Mouse (Mus musculus): ENCODE measurements around the gene Mzt1.
A peak's percentile ranks its signal among the peaks of the same experiment; 100 is the strongest.
"Not testable (repeated sequence)": the region's sequence is repeated elsewhere in the genome, so short reads cannot be mapped to it uniquely, and the experiment has no call there.

Gene Mzt1

DNA sequence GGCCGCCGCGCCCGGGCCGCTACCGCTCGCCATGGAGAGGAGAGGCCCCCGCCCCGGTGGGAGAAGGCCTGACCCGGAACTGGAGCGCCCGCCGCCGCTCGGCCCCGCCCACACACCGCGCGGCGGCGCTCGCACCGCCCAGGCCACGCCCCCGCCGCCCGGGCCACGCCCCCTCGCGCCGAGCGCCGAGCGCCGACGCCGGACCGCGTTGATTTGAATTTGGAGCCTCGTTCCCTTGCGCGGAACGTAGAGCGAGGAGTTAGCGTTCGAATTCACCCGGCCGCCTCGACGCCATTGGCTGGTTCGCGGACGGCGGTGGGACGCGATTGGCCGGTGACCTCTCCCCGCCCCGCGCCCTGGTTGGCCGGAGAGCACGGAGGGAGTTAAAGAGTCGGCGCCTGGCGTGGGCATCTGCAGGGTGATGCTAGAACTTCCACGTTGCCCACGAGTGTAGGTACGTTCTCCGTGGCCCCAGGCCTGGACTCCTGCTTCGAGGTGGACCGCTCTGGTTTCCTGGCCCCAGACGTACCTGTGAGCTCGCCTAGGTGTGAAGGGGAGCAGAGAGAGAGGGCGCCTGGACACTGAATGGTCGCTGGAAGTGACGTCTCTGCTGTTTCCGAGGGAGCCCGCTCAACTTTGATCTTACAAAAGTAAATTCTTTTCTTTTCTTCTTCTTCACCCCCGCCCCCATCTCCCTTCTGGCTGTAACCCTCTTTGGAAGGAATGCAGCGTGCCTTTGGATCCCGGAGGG is at the start of gene Mzt1, which contains the start of gene Bora:
Gene Mzt1 (minus strand): TSS at position 104 of the 751 bp plus-strand sequence.
Gene Bora (plus strand): TSS at position 192 of the 751 bp plus-strand sequence.
- peak; percentile 89 for DNase-seq (ENCODE audit: low read depth)

DNA sequence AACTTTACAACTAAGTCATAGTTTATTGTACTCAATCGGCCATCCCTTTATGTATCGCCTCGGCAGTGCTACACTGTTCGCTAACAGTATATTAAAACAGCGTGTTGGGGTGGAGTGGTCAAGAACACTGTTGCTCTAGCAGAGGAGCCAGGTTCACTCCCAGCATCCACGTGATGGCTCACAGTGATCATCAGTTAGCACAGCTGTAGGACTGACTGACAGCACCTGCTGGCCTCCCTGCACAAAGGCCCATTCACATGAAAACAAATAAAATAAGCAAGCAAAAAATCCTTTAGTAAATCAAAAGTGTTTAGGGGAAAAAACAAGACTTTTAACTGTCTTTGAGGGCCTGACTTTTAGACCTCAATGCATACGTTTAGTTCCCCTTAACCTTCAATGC is 43.0 kb upstream of the Mzt1 start:
- no peak for DNase-seq (ENCODE audit: low read depth)

DNA sequence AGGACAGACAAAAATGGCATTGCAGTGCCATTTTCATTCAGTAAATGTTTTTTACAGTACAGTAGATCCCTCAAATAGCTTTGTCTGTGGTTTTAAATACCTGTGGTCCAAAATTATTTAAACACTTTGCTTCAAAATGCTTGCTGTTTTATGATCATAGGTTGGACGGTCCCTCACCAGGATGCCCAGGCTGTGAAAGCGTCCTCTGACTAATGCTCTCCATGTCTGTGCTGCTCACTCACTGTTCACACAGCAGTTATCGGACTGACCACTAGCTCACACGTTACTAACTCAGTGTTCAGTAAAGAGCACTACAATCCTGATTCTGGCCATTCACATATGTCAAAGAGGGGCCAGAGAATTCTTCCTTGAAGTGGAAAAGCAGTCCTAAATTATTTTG is 25.2 kb upstream of the Mzt1 start:
- DNase-seq (ENCODE audit: low read depth), result no peak

DNA sequence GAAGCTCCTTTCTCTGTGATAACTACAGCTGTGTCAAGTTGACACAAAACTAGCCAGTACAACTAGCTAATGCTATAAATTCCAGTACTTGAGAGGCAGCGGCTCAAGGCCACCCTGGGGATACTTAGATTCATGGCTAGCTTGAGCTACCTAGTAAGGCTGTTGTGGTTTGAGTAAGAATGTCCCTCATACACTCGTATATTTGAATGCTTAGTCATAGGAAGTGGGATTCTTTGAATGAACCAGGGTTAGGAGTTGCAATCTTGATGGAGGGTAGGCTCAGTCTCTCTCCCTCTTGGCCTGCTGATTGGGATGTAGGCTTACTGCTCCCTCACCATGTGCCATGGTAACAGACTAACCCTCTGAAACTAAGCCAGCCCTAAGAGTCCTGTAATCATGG is 17.2 kb upstream of the Mzt1 start:
- DNase-seq (ENCODE audit: low read depth), result no peak

DNA sequence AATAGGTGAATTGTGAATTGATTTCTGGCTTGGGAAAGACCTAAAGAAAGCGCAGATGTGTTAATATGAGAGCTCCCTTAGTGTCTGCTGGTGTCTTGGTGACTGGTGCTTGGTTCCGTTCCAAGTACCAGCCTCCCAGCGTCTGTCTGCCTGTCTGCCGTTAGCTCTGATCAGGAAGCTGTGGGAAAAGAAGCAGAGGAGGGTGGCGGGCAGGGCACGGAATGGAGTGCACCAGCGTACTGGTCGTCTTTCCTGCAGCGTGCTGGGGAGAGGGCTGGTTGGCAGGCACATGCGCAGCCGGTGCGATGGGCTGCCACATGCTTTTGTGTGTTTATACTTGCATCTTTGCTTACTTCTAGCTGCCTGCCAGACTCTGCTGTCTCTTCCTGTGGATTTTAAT is 14.7 kb upstream of the Mzt1 start:
- no peak for DNase-seq (ENCODE audit: low read depth)

DNA sequence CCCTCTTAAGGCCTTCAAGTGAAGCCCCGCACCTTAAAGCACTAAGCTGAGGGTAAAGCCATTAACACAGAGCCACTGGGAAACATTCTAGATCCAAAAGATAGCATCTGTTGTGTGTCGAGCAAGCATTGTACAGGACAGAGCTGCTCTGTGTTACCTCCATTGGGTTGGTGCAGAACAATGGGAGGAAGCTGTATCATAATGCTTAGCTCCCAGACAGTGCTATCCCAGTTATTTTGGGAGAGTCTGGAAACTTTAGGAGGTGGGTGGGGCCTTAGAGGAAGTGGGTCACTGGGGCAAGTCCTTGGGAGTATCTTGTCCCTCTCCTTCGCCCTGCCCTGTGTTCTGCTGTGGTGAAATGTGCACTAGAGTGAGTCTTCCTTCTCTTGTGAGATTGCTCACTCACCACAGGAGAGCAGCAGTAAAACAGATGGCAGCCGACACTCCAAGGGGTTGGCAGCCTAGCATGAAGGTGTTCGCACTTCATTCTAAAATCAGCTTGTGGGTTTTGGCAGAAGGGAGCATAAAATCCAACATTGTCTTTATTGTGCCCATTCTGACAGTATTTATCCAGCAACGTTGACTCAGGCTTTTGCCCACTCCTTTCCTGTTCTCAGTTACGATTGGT is 13.1 kb upstream of the Mzt1 start:
- DNase-seq (ENCODE audit: low read depth), result no peak

DNA sequence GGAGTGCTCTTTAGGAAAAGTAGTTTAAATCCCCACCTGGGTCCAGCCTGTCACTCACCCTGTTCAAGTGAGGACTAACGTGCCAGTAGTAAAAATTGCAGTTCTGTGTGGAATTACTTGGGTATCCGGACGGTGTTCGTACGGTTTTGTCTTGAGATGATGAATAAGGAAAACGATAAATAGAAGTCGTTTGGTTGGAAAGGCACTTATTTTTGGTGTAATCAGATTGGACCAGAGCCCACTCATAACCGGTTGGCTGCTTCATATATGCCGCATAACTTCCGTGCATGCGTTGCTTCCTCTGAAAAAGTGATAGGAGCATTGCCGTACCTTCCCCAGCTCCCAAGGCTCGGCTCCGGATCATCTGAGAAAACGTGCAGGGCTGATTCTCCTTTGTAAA is 848 bp upstream of the Mzt1 start:
- DNase-seq (ENCODE audit: low read depth), result peak; percentile 44

DNA sequence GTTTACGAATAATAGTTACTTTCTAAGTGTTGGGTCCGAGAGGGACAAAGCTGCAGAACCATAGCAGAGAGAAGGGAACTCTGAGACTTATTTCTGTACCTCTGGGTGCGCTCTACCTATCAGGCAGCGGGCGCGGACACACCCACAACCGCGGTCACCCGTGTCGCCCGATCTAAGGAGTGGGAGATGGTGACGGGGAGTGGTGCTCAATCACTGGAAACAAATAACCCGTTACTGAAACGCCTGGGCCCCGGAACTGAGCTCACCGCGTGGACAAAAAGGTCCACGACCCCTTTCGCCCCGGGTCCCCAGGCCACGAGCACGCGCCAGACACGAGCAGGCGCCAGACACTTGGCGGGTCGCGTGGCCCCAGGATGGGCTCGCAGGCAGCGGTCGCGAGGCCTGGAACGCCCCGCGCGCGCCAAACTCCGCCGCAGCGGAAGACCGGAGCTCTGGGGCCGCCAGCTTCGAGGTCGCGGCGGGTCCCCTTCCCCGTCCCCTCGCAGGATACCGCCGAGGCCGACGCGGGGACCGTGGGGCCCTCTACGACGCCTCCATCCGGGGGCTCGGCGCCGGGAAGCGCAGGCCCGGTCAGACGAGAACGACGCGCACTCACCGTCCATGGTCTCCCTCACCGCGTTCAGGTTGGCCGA is 430 bp downstream of the Mzt1 start:
- DNase-seq (ENCODE audit: low read depth), result no peak

DNA sequence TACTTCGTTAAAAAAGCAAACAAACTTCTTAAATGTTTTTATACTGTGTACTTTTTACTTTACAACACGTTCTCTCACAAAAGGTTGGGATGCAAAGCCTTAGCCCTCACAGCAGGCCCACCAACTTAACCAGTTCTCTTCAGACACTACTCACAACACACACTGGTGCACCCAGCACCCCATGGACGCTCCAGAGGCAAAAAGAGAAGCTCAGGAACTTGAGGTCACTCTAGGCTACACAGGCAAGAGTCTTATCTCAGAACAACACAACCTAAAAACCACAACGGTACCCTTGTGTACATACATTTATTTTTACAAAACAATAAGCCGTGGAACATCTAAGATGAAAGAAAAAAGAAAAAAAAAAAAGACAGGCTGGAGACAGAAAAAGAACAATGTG is 1.2 kb downstream of the Mzt1 start:
- DNase-seq (ENCODE audit: low read depth), result peak; percentile 54

DNA sequence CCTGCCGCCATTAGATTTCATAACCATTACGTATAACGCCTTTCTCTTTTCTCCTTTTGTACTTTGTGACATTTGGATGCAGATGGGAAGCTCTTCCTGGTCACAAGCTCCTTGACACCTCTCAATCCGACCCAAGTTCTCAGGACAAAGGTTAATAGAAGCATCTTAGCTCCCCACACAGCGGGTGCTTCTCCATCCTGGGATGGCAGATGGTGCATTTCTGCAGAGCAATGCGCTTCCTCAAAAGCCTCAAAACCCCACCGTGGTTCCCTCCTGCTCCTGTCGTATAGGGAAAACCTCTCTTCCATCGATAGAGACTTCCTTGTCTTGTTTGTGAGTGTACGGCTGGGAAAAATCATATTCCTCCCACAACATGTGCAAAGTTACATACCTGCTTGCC is 1.8 kb downstream of the Mzt1 start:
- no peak for DNase-seq (ENCODE audit: low read depth)

DNA sequence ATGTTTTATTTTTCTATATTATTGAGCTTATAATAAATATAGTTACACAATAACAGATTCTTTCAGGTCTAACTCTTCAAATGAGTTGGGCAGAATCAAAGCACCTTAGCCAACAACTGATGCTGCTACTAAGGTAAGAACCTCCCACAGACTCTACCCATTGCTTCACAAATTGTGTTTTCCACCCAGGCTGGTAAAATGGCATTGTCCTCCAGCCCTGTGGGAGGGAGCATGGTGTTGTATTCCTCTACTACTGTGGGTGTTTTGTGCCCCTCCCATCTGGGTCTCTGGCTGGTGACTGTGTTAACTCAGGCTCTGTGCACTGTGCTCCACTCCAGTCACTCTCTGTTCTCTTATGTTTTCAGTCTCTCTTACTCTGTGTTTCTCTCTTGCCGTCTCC is 2.4 kb downstream of the Mzt1 start:
- no peak for DNase-seq (ENCODE audit: low read depth)

DNA sequence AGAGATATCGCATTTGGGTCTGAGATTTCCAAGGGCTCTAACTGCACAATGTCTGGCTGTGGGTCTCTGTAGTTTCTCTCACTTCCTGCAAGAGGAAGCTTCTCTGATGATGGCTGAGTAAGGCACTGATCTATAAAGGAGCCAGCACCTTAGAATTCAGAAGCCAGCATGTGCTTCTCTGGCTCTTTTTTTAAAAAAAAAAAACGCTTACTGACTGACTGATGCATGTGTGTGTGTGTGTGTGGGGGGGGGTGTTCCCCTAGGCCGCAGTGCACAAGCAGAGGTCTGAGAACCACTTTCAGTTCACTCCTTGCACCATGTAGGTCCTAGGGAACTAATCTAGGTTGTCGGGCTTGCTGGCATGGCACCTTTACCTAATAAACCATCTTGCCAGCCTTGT is 4.5 kb downstream of the Mzt1 start:
- no peak for DNase-seq (ENCODE audit: low read depth)

DNA sequence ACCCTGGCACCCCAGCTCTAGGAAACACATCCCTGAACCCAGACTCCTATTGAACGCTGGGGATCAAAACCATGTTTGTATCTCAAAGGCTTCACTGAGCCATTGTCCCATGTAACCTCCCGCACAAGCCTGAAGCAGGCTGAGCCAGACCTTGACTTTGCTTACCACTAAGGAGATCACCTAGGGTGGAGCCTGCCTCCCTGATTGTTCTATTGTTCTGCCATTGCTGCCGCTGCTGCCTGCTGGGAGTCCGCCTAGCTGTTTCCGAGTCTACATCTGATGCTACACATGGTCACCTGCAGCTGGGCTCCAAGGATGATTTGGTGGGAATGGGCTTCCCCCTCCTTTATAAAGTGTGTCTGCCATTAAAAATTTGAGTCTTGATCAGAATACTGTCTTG is 6.6 kb downstream of the Mzt1 start:
- DNase-seq (ENCODE audit: low read depth), result not testable (repeated sequence)

DNA sequence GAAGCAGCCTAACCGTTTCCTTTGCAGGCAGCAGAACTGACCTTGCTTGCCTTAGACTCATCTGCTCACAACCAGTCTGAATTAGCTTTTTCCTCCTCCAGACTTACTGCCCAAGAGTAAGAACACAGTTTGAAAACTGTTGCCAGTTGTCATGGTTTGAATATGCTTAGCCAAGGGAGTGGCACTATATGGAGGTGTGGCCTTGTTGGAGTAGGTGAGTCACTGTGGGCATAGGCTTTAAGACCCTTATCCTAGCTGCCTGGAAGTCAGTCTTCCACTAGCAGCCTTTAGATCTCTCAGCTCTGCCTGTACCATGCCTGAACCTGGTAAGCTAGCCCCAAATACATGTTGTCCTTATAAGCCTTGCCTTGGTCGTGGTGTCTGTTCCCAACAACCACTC is 8.2 kb downstream of the Mzt1 start:
- no peak for DNase-seq (ENCODE audit: low read depth)

DNA sequence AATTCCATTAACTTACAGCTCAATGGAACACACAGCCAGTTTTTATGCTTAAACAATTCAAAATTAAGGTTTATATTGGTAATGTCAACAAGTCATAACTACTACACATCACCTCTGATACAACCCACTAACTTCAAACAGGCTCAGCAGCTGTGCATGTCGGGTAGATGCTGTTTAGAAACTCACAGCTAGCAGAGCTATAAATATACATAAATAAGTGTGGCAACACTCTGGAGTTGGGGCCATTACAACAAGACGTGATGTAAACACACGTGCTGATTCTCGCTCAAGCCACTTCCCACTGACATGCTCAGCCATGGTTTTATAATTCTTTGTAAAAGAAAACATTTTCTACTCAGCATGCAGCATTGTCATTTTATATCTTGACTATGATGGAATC is 9.9 kb downstream of the Mzt1 start:
- no peak for DNase-seq (ENCODE audit: low read depth)

DNA sequence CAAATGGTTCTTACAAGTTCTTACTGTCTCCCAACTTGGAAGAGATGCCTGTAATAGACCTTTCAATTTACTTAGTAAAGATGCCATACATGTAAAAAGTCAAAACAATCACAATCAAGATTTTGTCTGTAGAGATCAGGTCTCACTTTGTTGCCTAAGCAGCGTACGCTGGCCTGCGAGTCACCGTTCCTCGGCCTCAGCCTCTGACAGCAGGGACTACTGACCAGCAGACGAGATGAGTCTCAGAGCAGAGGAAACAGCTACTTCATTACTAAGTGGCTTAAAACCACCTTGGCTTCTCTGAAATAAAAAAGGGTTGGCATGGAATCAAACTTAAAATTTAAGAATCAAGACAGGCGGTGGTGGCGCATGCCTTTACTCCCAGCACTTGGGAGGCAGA is 11.1 kb downstream of the Mzt1 start:
- not testable (repeated sequence) for DNase-seq (ENCODE audit: low read depth)

DNA sequence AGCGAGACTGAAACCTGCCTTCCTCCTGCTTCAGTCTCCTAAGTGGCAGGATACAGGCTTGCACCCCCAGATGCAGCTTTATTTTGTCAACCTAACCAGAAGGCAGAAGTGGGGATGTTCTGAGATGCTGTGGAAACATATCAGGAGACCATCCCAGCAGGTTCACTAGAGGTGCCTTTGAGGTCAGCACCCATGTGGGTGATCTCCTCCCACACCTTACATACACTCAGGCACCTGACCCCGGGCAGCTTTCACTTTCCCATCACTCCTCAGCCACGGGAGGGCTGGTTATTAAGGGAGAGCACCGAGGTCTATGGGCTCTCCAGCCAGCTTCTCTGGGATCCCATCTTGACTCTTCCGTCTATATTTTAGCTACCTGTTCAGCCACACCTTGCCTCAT is 13.3 kb downstream of the Mzt1 start:
- no peak for DNase-seq (ENCODE audit: low read depth)

DNA sequence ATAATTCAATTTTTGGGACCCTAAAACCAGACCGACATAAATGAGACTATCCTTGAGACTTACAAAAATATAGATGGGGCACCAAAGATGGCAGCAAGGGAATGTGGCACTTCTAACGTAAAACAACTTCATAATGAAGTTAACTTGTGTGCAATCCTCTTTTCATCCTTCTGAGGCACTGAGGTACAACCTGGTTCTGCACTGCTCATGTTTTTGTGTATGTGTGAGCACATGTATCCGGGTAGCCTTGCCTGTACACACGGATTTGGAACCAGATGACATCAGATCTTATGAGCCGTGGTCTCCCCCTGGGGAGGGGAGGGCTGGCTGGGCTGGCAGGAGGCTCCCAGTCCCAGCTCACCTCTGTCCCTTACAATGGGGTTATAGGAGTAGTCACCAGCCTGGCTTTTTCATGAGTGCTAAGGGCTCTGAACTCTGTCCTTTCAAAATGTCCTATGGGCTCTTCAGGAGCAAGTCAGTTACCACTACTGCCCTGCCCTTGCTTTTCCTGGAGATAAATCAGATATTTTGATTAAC is 14.5 kb downstream of the Mzt1 start:
- no peak for DNase-seq (ENCODE audit: low read depth)

DNA sequence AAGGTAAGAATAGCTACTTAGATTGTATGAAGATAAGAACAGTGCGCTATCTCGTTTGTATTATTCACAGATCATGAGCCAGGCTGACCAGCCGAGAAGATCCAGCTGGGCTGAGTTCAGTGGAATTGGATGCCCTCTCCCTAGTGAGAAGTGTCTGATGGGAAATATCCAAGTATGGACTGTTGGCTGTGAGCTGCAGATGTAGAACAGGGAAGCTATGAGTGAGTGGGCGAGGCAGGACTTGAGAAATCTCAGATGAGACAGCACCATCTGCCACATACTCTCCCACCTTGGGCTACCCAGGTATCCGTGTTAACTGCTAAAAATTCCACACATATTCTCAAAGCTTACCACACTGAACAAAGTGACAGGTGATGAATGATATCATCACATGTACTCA is 15.9 kb downstream of the Mzt1 start:
- no peak for DNase-seq (ENCODE audit: low read depth)

DNA sequence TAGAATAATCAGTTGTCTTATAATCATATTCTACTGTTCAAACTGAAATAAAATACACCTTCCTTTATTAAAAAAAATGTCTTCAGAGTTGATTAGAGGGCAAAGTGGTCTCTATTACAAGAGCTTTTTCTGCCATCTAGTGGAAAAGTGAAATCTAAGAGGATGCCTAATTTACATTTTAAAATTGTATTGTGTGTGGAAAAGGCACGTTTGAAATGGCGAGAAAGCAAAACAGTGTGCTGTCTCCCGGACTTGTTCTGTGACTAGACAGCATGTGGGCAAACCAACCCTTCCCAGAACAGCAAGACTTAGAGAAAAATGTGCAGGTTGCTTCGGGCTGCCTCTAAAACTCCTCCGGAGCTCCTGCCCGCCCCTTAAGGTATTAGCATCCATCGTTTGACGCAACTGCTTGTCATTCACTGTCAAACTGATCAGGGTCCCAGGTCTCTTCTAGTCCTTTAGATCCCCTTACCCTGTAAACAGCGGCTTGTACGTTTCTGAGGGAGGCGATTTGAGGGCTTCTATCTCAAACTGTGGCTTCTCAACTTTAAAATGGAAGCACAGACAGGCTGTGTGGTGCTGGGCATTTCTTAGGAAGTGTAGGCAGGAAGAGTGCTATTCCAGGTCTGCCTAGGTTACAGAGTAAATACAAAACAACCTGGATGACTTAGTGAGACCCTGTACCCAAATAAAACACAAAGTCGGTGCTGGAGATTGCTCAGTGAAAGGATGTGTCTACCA is 23.4 kb downstream of the Mzt1 start:
- DNase-seq (ENCODE audit: low read depth), result no peak

DNA sequence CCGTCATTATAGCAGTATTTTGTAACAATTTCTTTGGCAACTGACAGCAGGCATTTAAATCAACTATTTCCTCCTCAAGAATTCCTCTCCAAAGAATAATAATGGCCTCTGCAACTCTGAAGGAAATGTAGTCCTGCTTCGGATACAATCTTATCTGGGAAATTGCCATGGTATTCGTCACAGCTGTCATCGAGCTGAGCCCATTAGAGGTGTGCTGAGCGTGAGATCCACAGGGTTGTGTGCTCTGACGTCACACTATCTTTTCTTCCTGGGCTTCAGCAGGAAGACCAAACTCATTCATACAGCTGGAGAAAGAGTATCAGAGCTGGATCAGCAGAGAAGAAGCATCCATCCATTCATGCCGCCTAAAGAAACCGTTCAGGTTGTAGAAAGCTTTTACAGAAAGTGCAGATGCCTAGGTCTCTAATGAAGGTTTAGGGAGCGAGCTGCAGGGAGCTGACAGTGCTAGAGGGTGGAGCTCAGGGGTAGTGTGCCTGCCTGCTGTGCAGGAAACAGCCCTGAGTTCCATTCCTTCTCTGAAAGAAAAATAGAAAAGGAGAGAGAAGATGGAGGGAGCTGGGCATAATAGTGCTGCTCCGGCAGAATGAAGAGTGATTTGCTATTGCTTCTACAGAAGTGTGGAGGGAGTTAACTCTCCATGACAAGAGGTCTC is 26.7 kb downstream of the Mzt1 start:
- no peak for DNase-seq (ENCODE audit: low read depth)

DNA sequence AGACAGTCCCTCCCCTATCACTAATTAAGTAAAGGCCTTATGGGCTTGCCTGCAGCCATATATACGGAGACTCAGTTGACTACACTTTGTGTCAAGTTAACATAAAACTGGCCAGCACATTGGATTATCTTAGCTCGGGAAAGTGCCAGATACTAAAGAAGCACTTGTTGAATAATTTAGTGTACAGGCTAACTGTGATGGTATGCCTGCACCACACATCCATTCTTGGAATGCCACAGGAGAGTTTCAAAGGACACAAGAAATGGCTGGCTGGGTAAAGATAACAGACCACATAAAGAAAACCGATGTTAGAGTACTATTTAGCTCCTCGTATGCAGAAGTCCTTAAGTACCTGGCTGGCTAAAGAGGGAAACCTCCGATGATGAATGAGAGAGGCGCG is 27.2 kb downstream of the Mzt1 start:
- DNase-seq (ENCODE audit: low read depth), result no peak

All from c-Kit-positive CD71-positive TER-119-negative erythroid progenitor cells, embryonic 14.5 days (primary cell).